Mouse (Mus musculus): ENCODE measurements around the gene Gm4846.
"Not testable (repeated sequence)": the region's sequence is repeated elsewhere in the genome, so short reads cannot be mapped to it uniquely, and the experiment has no call there.

DNA sequence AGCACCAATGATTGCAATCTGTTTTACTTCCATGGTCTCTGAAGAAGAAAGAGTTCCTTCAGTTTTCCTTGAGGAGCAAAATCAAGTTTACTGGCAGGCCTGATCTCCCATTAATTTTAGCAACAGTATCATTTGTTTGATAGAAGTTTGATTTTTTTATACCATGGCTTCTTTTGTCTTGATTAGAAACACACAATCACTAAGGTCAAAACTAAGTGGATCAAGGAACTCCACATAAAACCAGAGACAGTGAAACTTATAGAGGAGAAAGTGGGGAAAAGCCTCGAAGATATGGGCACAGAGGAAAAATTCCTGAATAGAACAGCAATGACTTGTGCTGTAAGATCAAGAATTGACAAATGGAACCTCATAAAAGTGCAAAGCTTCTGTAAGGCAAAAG, at the start of gene Gm4846:
- TF ChIP-seq POLR2A (IDR thresholded peaks at IDR 0.05; ENCODE audit: low read depth, low read length); CTCF (IDR thresholded peaks at IDR 0.05; ENCODE audit: extremely low read depth, insufficient read depth, insufficient read length, insufficient replicate concordance): not testable (repeated sequence)
